Mouse (Mus musculus) kidney, adult 8-10 months (tissue): Measurements from ENCODE around the gene Msh3.
"Not testable (repeated sequence)": the region's sequence is repeated elsewhere in the genome, so short reads cannot be mapped to it uniquely, and the experiment has no call there.

Experiments used
- DNase-seq, 2 experiments: peaks; one replicate each; pipeline ENCODE4 v3.0.0; 2022

Gene Msh3

GRCm38 (mm10) chr13:92354456-92355271 lies at the start of gene Msh3, which contains the start of gene Dhfr:
Msh3 (minus strand) TSS chr13:92355003.
Dhfr (plus strand) TSS chr13:92354726.
- peak; percentile 97 to 98 for DNase-seq

- no peak for DNase-seq
These were observed 48.7 kb upstream of the Msh3 start for GRCm38 (mm10) chr13:92403496-92403895.

GRCm38 (mm10) chr13:92402063-92402462 lies 47.3 kb upstream of the Msh3 start:
- DNase-seq, result peak; percentile 17 to 35

- no peak for DNase-seq
These were observed 43.9 kb upstream of the Msh3 start for GRCm38 (mm10) chr13:92398491-92399384.

GRCm38 (mm10) chr13:92393047-92393661 lies 38.4 kb upstream of the Msh3 start:
- no peak for DNase-seq

GRCm38 (mm10) chr13:92387367-92387766 lies 32.6 kb upstream of the Msh3 start:
- no peak for DNase-seq

- DNase-seq, result not testable (repeated sequence)
These were observed 16.7 kb upstream of the Msh3 start for GRCm38 (mm10) chr13:92371466-92371865.

- no peak for DNase-seq
These were observed 16.0 kb upstream of the Msh3 start for GRCm38 (mm10) chr13:92370811-92371210.

- DNase-seq, result no peak
These were observed 10.5 kb upstream of the Msh3 start for GRCm38 (mm10) chr13:92365312-92365711.

GRCm38 (mm10) chr13:92361609-92362008 lies 6.8 kb upstream of the Msh3 start:
- DNase-seq, result no peak

GRCm38 (mm10) chr13:92357644-92358043 lies 2.8 kb upstream of the Msh3 start:
- no peak for DNase-seq

GRCm38 (mm10) chr13:92356376-92356775 lies 1.6 kb upstream of the Msh3 start:
- no peak for DNase-seq

GRCm38 (mm10) chr13:92355272-92355643 lies 455 bp upstream of the Msh3 start:
- peak; percentile 78 for DNase-seq

GRCm38 (mm10) chr13:92353956-92354355 lies 847 bp downstream of the Msh3 start:
- DNase-seq, result peak in 1 of 2 experiments; percentile 11

- no peak for DNase-seq
These were observed 3.7 kb downstream of the Msh3 start for GRCm38 (mm10) chr13:92351100-92351499.

- no peak for DNase-seq
These were observed 8.5 kb downstream of the Msh3 start for GRCm38 (mm10) chr13:92346338-92346737.

- DNase-seq, result no peak
These were observed 10.8 kb downstream of the Msh3 start for GRCm38 (mm10) chr13:92344033-92344432.

- no peak for DNase-seq
These were observed 15.0 kb downstream of the Msh3 start for GRCm38 (mm10) chr13:92339787-92340186.

- no peak for DNase-seq
These were observed 16.9 kb downstream of the Msh3 start for GRCm38 (mm10) chr13:92337773-92338462.

- no peak for DNase-seq
These were observed 17.9 kb downstream of the Msh3 start for GRCm38 (mm10) chr13:92336857-92337256.

- no peak for DNase-seq
These were observed 22.5 kb downstream of the Msh3 start for GRCm38 (mm10) chr13:92332103-92332879.

GRCm38 (mm10) chr13:92330621-92331020 lies 24.2 kb downstream of the Msh3 start:
- DNase-seq, result no peak
